Mouse (Mus musculus): ENCODE measurements around the gene Shisal2b. TPM values are rescaled to one million over a fixed set of nuclear protein-coding genes. Genes with fewer than 3 reads are reported as not detected.

Shisal2b gene
- polyA plus RNA-seq, 1 experiment = not detected

DNA sequence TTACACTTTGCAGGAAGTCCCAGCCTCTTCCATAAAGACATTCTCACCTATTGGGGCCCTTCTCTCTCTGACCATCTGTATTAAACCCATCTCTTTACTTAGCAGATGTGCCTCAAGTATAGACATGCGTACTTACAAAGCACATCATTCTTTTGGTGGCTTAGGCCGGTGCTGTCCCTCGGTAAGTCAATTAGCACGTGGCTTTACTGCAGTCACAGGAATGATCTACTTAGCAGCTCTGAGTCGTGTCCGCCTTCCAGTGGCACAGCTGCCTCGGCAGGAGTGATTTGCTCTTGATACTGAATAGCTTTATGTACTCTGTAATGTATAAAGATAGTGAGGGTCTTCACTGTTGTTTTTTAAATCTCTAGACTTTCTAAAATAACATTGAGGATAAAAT is 26.1 kb downstream of the Shisal2b start:
- TF ChIP-seq POLR2A (IDR thresholded peaks at IDR 0.05; ENCODE audit: insufficient read length, low read depth) = no peak
- no peak for TF ChIP-seq MYOG (IDR thresholded peaks at IDR 0.05; ENCODE audit: control insufficient read depth in 1 of 3, insufficient read depth in 1 of 3, insufficient read length in 2 of 3, low read depth in 2 of 3)
- no peak for TF ChIP-seq MYOD1 (IDR thresholded peaks at IDR 0.05; ENCODE audit: control insufficient read depth in 1 of 3, insufficient read length in 2 of 3, low read depth in 2 of 3)
- Histone ChIP-seq H3K4me2 (ENCODE audit: low read depth) (no peak overlapping the region), H3ac (ENCODE audit: control insufficient read depth, insufficient read length) (no peak overlapping the region), H3K4me3 (no peak overlapping the region), H3K27me3 (ENCODE audit: control insufficient read depth, insufficient read depth, insufficient read length) (no peaks in the 10 kb centered on the region), H3K79me2 (ENCODE audit: control insufficient read depth, insufficient read depth) (no peaks in the 10 kb centered on the region), H3K36me3 (ENCODE audit: control insufficient read depth, insufficient read depth) (peaks cover 43% of the 10 kb centered on the region)

DNA sequence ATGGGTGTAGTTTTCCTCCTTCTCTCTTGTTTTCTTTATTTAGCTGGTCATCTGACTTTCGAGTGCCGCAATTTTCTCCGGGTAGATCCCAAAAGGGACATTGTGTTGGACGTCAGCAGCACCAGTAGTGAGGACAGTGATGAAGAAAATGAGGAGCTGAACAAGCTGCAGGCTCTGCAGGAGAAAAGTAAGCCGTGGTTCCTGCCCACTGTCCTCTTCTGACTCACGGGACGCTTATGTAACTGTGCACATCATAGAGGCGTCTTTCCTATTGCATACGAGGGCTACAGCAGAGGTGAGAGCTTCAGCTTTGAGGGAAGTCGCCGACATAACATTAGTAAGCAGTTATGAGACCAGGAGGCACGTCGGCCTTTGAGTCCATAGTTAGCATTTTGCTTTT is 30.9 kb downstream of the Shisal2b start:
- Histone ChIP-seq H3K36me3 (ENCODE audit: control insufficient read depth, insufficient read depth) (peaks cover 54% of the 10 kb centered on the region), H3K79me2 (ENCODE audit: control insufficient read depth, insufficient read depth) (no peaks in the 10 kb centered on the region), H3K4me2 (ENCODE audit: low read depth) (no peak overlapping the region), H3K4me3 (no peak overlapping the region), H3K27me3 (ENCODE audit: control insufficient read depth, insufficient read depth, insufficient read length) (no peaks in the 10 kb centered on the region), H3ac (ENCODE audit: control insufficient read depth, insufficient read length) (no peak overlapping the region)
- TF ChIP-seq REST (IDR thresholded peaks at IDR 0.05; ENCODE audit: insufficient read depth, insufficient read length) (no peak), POLR2A (IDR thresholded peaks at IDR 0.05; ENCODE audit: insufficient read length, low read depth) (no peak), POLR2AphosphoS2 (IDR thresholded peaks at IDR 0.05; ENCODE audit: insufficient read length, low read depth) (no peak), MAX (IDR thresholded peaks at IDR 0.05; ENCODE audit: low read depth) (no peak), SRF (IDR thresholded peaks at IDR 0.05; ENCODE audit: control insufficient read depth, insufficient read length, low read depth) (no peak), CEBPB (IDR thresholded peaks at IDR 0.05; ENCODE audit: insufficient read depth, poor library complexity, severe bottlenecking) (no peak), MYOG (IDR thresholded peaks at IDR 0.05; ENCODE audit: control insufficient read depth in 1 of 3, insufficient read depth in 1 of 3, insufficient read length in 2 of 3, low read depth in 2 of 3) (no peak), TCF3 (IDR thresholded peaks at IDR 0.05; ENCODE audit: insufficient read length, low read depth) (no peak), TCF12 (IDR thresholded peaks at IDR 0.05; ENCODE audit: insufficient read depth, poor library complexity, severe bottlenecking) (no peak), E2F4 (IDR thresholded peaks at IDR 0.05; ENCODE audit: insufficient read depth) (no peak), MYOD1 (IDR thresholded peaks at IDR 0.05; ENCODE audit: control insufficient read depth in 1 of 3, insufficient read length in 2 of 3, low read depth in 2 of 3) (no peak), USF1 (IDR thresholded peaks at IDR 0.05; ENCODE audit: low read depth) (no peak)

DNA sequence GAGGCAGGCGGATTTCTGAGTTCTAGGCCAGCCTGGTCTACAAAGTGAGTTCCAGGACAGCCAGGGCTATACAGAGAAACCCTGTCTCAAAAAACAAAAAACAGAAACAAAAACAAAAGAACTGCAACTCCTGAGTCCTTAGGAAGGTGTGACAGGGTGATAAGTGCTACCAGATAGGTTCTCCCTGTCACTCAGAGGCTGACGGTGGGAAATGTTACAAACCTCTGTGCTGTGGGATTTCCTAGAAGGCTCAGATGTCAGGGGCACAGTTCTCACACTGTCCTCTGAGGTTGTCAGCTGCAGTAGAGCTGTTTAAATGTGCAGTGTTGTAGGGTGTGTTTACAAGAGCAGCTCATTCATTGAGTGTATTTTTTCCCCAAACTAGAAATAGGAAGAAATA is 38.2 kb downstream of the Shisal2b start:
- Histone ChIP-seq H3K4me2 (ENCODE audit: low read depth) (no peak overlapping the region), H3K79me2 (ENCODE audit: control insufficient read depth, insufficient read depth) (no peaks in the 10 kb centered on the region), H3K4me3 (no peak overlapping the region), H3ac (ENCODE audit: control insufficient read depth, insufficient read length) (no peak overlapping the region), H3K36me3 (ENCODE audit: control insufficient read depth, insufficient read depth) (peaks cover 24% of the 10 kb centered on the region), H3K27me3 (ENCODE audit: control insufficient read depth, insufficient read depth, insufficient read length) (no peaks in the 10 kb centered on the region)
- TF ChIP-seq E2F4 (IDR thresholded peaks at IDR 0.05; ENCODE audit: insufficient read depth) (no peak), POLR2AphosphoS2 (IDR thresholded peaks at IDR 0.05; ENCODE audit: insufficient read length, low read depth) (no peak), CEBPB (IDR thresholded peaks at IDR 0.05; ENCODE audit: insufficient read depth, poor library complexity, severe bottlenecking) (no peak), TCF12 (IDR thresholded peaks at IDR 0.05; ENCODE audit: insufficient read depth, poor library complexity, severe bottlenecking) (no peak), MYOG (IDR thresholded peaks at IDR 0.05; ENCODE audit: control insufficient read depth in 1 of 3, insufficient read depth in 1 of 3, insufficient read length in 2 of 3, low read depth in 2 of 3) (no peak), MYOD1 (IDR thresholded peaks at IDR 0.05; ENCODE audit: control insufficient read depth in 1 of 3, insufficient read length in 2 of 3, low read depth in 2 of 3) (no peak), REST (IDR thresholded peaks at IDR 0.05; ENCODE audit: insufficient read depth, insufficient read length) (no peak), TCF3 (IDR thresholded peaks at IDR 0.05; ENCODE audit: insufficient read length, low read depth) (no peak), SRF (IDR thresholded peaks at IDR 0.05; ENCODE audit: control insufficient read depth, insufficient read length, low read depth) (no peak), MAX (IDR thresholded peaks at IDR 0.05; ENCODE audit: low read depth) (no peak), USF1 (IDR thresholded peaks at IDR 0.05; ENCODE audit: low read depth) (no peak), POLR2A (IDR thresholded peaks at IDR 0.05; ENCODE audit: insufficient read length, low read depth) (no peak)

DNA sequence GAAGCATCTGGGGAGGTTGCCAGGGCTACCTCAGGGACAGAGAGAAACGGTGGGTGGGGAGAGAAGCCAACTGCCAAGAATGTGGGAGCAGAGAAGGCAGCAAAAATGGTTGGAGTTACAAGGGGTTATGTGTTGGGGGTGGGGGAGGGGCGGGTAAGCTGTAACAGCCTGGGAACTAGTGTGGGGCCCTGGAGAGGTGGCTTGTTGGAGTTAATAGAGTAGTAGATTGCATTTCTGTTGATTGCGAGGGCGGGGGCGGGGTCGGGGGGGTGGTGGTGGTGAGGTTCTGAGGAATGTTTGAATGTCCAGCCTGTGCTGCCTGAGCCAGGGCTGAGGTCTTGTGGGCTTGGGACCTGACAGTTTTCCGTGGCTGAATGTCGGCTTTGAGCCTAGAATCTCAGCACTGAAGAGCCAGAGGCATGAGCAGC is 41.3 kb downstream of the Shisal2b start:
- Histone ChIP-seq H3K4me3 (no peak overlapping the region), H3K36me3 (ENCODE audit: control insufficient read depth, insufficient read depth) (peaks cover 6% of the 10 kb centered on the region), H3K79me2 (ENCODE audit: control insufficient read depth, insufficient read depth) (peaks cover 5% of the 10 kb centered on the region), H3K4me2 (ENCODE audit: low read depth) (no peak overlapping the region), H3ac (ENCODE audit: control insufficient read depth, insufficient read length) (no peak overlapping the region), H3K27me3 (ENCODE audit: control insufficient read depth, insufficient read depth, insufficient read length) (no peaks in the 10 kb centered on the region)
- TF ChIP-seq POLR2AphosphoS2 (IDR thresholded peaks at IDR 0.05; ENCODE audit: insufficient read length, low read depth) (no peak), POLR2A (IDR thresholded peaks at IDR 0.05; ENCODE audit: insufficient read length, low read depth) (no peak), SRF (IDR thresholded peaks at IDR 0.05; ENCODE audit: control insufficient read depth, insufficient read length, low read depth) (no peak), TCF3 (IDR thresholded peaks at IDR 0.05; ENCODE audit: insufficient read length, low read depth) (no peak), TCF12 (IDR thresholded peaks at IDR 0.05; ENCODE audit: insufficient read depth, poor library complexity, severe bottlenecking) (no peak), MAX (IDR thresholded peaks at IDR 0.05; ENCODE audit: low read depth) (no peak), USF1 (IDR thresholded peaks at IDR 0.05; ENCODE audit: low read depth) (no peak), REST (IDR thresholded peaks at IDR 0.05; ENCODE audit: insufficient read depth, insufficient read length) (no peak), MYOD1 (IDR thresholded peaks at IDR 0.05; ENCODE audit: control insufficient read depth in 1 of 3, insufficient read length in 2 of 3, low read depth in 2 of 3) (no peak), MYOG (IDR thresholded peaks at IDR 0.05; ENCODE audit: control insufficient read depth in 1 of 3, insufficient read depth in 1 of 3, insufficient read length in 2 of 3, low read depth in 2 of 3) (no peak)

DNA sequence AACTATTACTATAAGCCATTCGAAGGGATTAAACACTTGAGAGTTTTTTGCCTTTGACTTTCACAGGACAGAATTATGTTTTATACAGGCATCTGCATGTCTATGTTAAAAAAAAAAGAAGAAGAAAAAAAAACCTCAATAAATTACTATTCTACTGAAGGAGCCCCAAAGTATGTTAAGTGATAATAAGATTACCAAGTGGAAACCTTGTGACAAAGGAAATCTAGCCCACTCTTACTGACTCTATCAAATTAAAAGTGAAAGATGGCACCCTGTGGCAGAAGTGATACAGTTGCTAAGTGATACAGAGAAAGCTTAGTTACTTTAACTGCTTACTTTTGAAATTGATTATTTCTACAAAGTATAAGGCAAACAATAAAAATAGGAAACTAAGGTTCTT is 41.8 kb downstream of the Shisal2b start:
- H3K4me3 ChIP-seq = no peak overlapping the region
- H3ac ChIP-seq (ENCODE audit: control insufficient read depth, insufficient read length) = no peak overlapping the region
- H3K4me2 ChIP-seq (ENCODE audit: low read depth) = no peak overlapping the region
- H3K79me2 ChIP-seq (ENCODE audit: control insufficient read depth, insufficient read depth) = peaks cover 8% of the 10 kb centered on the region
- peaks cover 1% of the 10 kb centered on the region for H3K36me3 ChIP-seq (ENCODE audit: control insufficient read depth, insufficient read depth)
- H3K27me3 ChIP-seq (ENCODE audit: control insufficient read depth, insufficient read depth, insufficient read length) = no peaks in the 10 kb centered on the region
- TF ChIP-seq SRF (IDR thresholded peaks at IDR 0.05; ENCODE audit: control insufficient read depth, insufficient read length, low read depth) (no peak), CEBPB (IDR thresholded peaks at IDR 0.05; ENCODE audit: insufficient read depth, poor library complexity, severe bottlenecking) (no peak), MYOG (IDR thresholded peaks at IDR 0.05; ENCODE audit: control insufficient read depth in 1 of 3, insufficient read depth in 1 of 3, insufficient read length in 2 of 3, low read depth in 2 of 3) (no peak), USF1 (IDR thresholded peaks at IDR 0.05; ENCODE audit: low read depth) (no peak), MYOD1 (IDR thresholded peaks at IDR 0.05; ENCODE audit: control insufficient read depth in 1 of 3, insufficient read length in 2 of 3, low read depth in 2 of 3) (no peak), TCF3 (IDR thresholded peaks at IDR 0.05; ENCODE audit: insufficient read length, low read depth) (no peak), POLR2AphosphoS2 (IDR thresholded peaks at IDR 0.05; ENCODE audit: insufficient read length, low read depth) (no peak), REST (IDR thresholded peaks at IDR 0.05; ENCODE audit: insufficient read depth, insufficient read length) (no peak), E2F4 (IDR thresholded peaks at IDR 0.05; ENCODE audit: insufficient read depth) (no peak)

Measured in myocyte (in vitro differentiated cells).